Mouse (Mus musculus): ENCODE results near the gene Slc48a1.

GRCm38 (mm10) chr15:97828901-97829338, 50.6 kb downstream of the Slc48a1 start:
- TF ChIP-seq EP300 (IDR thresholded peaks at IDR 0.05), result peak; percentile 89
- TF ChIP-seq CTCF (IDR thresholded peaks at IDR 0.05), result peak; percentile 56
